Mouse (Mus musculus) forebrain, embryonic 11.5 days (tissue): ENCODE results near the gene Egln3. TPM values are rescaled to one million over a fixed set of nuclear protein-coding genes. Genes with fewer than 3 reads are reported as not detected.
A peak's percentile ranks its signal among the peaks of the same experiment; 100 is the strongest.

Source experiments
- ATAC-seq: fragments of 200-750 bp; cut with Nextera tagmentation; replicated peaks from 2 replicates; pipeline ENCODE4 v1.8.0; 2017; ENCODE audit warnings: moderate TSS enrichment; ENCODE audit not compliant: low FRiP score
- DNase-seq: peaks from one replicate; pipeline ENCODE4 v3.0.0-alpha.2; 2017; ENCODE audit warnings: low spot score
- H3K27ac ChIP-seq: fragments of 300-500 bp; sonication (generic); 2 replicates; pipeline ENCODE4 v1.5.1; 2014; ENCODE audit warnings: low read depth, low read length
- H3K27me3 ChIP-seq: fragments of 300-500 bp; sonication (generic); 2 replicates; pipeline ENCODE4 v1.6.1; 2014; ENCODE audit warnings: mild to moderate bottlenecking, low read length, mixed read lengths; ENCODE audit not compliant: control insufficient read depth, insufficient read depth
- H3K36me3 ChIP-seq: fragments of 300-500 bp; sonication (generic); 2 replicates; pipeline ENCODE4 v1.6.1; 2014; ENCODE audit warnings: mild to moderate bottlenecking, low read length, moderate library complexity, mixed read lengths; ENCODE audit not compliant: control insufficient read depth, insufficient read depth
- H3K4me1 ChIP-seq: fragments of 300-500 bp; sonication (generic); replicated peaks from 2 replicates; pipeline ENCODE4 v1.6.1; 2014; ENCODE audit warnings: low read length, mixed read lengths; ENCODE audit not compliant: control insufficient read depth, insufficient read depth
- H3K4me2 ChIP-seq: fragments of 300-500 bp; sonication (generic); 2 replicates; pipeline ENCODE4 v1.6.1; 2014; ENCODE audit warnings: low read depth, mild to moderate bottlenecking, low read length, moderate library complexity, mixed read lengths; ENCODE audit not compliant: severe bottlenecking
- H3K4me3 ChIP-seq: fragments of 300-500 bp; sonication (generic); 2 replicates; pipeline ENCODE4 v1.5.1; 2014; ENCODE audit warnings: low read depth, low read length
- H3K9ac ChIP-seq: fragments of 300-500 bp; sonication (generic); 2 replicates; pipeline ENCODE4 v1.6.1; 2014; ENCODE audit warnings: low read length
- H3K9me3 ChIP-seq: fragments of 300-500 bp; sonication (generic); 2 replicates; pipeline ENCODE4 v1.6.1; 2016; ENCODE audit warnings: low read length, mixed read lengths; ENCODE audit not compliant: control insufficient read depth
- WGBS: fragments of 180-500 bp; shearing (Covaris S2); extraction: QIAGEN DNeasy Blood & Tissue Kit; methylation state at CpG from one replicate; pipeline ENCODE4 v1.1.7; 2014; 5-methylcytosine and 5-hydroxymethylcytosine counted together
- polyA plus RNA-seq: library from polyadenylated mRNA; unstranded; fragments of >200 nt; fragmentation: Nextera tagmentation; extraction: Ambion mirVana; gene quantifications from 2 replicates; pipeline ENCODE4 v1.2.1, GENCODE M21; 2014

The Egln3 gene
- polyA plus RNA-seq, 1 experiment from 2014 or later, result 4.1 TPM

DNA sequence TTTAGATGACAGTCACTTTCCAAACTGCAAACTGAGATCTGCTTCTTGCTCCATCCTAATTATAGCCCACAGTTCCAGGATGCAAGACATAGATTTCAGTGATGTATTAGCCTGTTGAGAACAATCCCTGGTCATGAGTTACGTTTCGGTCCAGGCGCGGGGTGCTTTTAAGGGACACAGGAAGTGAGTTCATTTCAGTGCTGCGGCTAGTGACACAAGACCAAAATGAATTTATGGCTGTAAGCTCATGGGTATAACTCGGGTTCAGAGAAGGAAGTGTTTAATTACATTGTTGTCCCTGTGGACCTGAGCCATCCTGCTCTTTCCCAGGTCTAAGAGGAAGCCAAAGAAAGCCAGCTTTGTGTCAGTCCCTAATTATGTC lies 5.5 kb upstream of the Egln3 start:
- H3K27ac ChIP-seq, result no peak overlapping the region

DNA sequence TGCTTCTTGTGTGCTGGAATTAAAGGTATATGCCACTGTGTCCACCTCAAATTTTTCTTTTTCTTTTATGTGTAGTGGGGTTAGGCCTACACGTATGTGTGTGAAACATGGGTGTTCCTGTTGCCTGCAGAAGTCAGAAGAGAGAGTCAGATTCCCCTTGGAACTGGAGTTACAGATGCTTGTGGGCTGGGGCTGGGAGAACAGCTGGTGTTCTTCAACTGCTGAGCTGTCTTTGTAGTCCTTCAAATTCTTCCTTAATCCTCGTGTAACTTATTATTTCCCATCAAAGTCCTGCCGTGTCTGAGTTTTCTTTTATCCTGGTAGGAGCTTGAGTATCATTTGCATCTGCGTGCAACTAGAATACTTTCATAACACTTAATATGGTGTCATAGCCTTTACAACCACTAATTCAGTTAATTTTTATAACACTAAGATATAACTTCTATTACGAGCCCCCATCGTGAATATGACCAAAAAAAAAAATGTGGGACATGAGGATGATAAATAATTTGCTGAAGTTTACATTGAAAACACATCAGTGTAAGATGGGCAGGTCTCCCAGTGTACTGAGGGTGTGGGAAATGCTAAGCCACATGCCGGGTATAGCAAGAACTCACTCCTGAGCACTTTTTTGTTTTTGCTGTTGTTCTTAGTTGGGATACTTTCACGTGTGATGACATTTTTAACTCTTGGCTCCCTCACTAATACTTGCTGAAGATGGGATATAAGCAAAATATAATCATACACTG lies 4.9 kb upstream of the Egln3 start:
- DNase-seq, result no peak

More for the DNA sequence above, 5.5 kb upstream of the Egln3 start:
- Histone ChIP-seq H3K9ac (no peak overlapping the region), H3K4me2 (no peak overlapping the region), H3K9me3 (no peaks in the 10 kb centered on the region), H3K4me1 (no peaks in the 10 kb centered on the region), H3K27me3 (peaks cover 2% of the 10 kb centered on the region; the same call in 1 of the 2 replicates), H3K36me3 (no peaks in the 10 kb centered on the region), H3K4me3 (no peak overlapping the region)
- ATAC-seq (no peak), DNase-seq (no peak)
- WGBS, result 83% methylated on average over 6 of the region's 6 CpGs

DNA sequence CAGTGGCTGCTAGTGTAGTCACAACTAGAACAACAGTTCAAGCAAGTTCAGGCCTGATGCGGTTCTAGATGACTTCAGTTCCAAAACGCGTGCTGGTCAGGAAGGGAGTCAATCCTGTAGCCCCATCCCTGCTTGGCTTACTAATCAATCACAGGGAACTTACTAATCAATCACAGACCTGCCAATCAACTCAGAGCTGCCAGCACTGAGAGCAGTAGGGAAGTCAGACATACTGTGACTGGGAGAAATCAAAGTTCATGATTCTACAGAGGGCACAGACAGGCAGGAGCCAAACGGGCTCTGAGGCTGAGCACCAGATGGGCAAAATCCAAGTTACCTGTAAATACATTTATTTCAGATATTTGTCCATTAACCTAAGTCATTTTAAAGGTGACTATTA lies 2.1 kb upstream of the Egln3 start:
- Histone ChIP-seq H3K4me1 (peaks cover 4% of the 10 kb centered on the region), H3K4me3 (no peak overlapping the region), H3K9ac (no peak overlapping the region), H3K27ac (no peak overlapping the region), H3K4me2 (no peak overlapping the region), H3K36me3 (no peaks in the 10 kb centered on the region), H3K27me3 (peaks cover 4% of the 10 kb centered on the region; the same call in 1 of the 2 replicates), H3K9me3 (no peaks in the 10 kb centered on the region)
- ATAC-seq (no peak), DNase-seq (no peak)
- WGBS, result 90% methylated on average over 4 of the region's 4 CpGs

More for the DNA sequence above, 4.9 kb upstream of the Egln3 start:
- Histone ChIP-seq H3K27me3 (peaks cover 2% of the 10 kb centered on the region; the same call in 1 of the 2 replicates), H3K27ac (no peak overlapping the region), H3K36me3 (no peaks in the 10 kb centered on the region), H3K4me3 (no peak overlapping the region), H3K9me3 (no peaks in the 10 kb centered on the region), H3K4me1 (0 out of 2 replicates have a peak, but pooled peaks cover 1% of the 10 kb centered on the region), H3K4me2 (no peak overlapping the region), H3K9ac (no peak overlapping the region)
- ATAC-seq, result no peak
- 59% methylated on average over 8 of the region's 8 CpGs for WGBS

DNA sequence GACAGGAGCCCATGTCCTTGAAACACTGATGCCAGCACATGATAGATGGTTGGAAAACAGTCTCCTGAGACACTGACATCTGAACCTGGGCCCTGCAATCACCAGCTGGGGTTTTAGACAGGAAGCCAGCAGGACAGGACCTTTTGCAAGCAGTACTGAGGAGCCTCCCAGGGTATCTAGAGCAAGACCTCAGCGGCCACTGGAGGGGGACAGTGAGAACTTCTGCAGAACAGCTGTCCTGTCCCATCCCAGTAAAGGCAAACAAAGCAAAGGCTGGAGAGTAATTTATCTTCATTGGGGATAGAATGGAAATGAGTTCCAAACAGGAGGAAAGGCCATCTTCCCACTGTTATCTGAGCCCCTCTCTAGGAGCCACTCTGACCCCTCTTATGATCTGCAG lies 1.5 kb upstream of the Egln3 start:
- ATAC-seq, result no peak
- WGBS, result 0% methylated on average over 1 of the region's 1 CpGs
- Histone ChIP-seq H3K36me3 (no peaks in the 10 kb centered on the region), H3K4me2 (no peak overlapping the region), H3K9me3 (no peaks in the 10 kb centered on the region), H3K9ac (no peak overlapping the region), H3K4me3 (no peak overlapping the region), H3K27ac (no peak overlapping the region), H3K4me1 (peaks cover 4% of the 10 kb centered on the region), H3K27me3 (peaks cover 4% of the 10 kb centered on the region; the same call in 1 of the 2 replicates)
- DNase-seq, result no peak

DNA sequence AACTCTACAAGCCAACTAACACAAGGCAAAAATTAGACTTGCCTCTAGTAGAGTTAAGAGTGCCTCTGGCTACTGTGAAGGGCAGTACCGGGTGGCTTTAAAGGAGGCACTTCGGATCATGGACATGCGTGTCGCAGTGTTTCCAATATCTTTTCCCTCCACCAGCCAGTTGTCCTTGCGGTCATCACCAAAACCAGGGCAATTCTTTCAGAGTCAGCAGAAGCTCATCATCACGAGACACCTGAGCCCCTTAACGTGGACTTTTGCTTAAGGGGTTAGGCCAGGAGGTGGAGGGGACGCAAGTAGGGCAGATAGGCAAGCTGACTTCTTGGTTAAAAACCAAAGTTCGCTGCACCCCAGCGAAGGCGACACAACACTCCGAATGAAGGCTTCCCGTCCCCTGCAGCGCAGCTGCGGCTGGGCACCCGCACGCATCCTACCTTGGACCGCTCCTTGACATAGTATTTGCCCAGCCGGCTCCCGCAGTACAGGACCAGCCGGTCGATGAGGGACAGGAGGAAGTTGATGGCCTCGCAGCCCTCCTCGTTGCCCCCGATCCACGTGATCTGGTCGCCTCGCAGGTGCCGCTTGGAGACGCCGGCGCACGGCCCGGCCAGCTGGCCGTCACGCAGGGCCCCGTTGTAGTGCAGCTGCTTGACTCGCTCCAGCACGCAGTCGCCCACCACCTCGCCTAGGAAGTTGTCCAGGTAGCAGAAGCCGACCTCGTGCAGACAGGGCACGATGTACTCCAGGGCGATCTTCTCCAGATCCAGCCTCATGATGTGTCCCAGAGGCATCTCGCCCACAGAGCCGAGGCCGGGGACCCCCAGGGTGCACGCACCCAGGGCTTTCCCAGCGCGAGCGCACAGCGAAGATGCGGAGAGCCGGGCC lies 650 bp downstream of the Egln3 start:
- Histone ChIP-seq H3K9ac (peak overlapping the region; percentile 71), H3K9me3 (no peaks in the 10 kb centered on the region), H3K4me2 (peak overlapping the region; percentile 99), H3K27ac (no peak overlapping the region), H3K4me1 (peaks cover 6% of the 10 kb centered on the region), H3K27me3 (peaks cover 4% of the 10 kb centered on the region; the same call in 1 of the 2 replicates), H3K4me3 (peak overlapping the region; percentile 54), H3K36me3 (no peaks in the 10 kb centered on the region)
- WGBS, result 3% methylated on average over 55 of the region's 55 CpGs
- DNase-seq, result peak; percentile 76
- ATAC-seq, result peak; percentile 65

DNA sequence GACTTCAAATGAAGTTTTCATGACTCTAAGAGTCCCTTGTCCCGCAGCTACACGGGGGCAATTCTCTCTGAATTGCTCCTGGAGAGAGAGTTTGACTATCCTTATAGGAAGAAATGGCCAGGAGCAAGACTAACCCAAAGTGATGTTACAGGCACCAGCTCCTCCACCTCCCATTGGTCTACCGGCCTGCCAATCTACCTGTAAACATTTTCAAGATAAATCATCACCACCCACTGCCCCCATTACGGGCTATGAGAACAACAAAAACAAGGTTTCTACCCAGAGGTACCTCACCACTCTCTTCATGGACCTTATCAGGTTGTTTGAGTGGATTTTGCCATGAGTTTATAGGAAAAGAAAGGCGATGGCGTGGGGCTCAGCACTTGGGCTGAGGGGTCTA lies 1.4 kb downstream of the Egln3 start:
- Histone ChIP-seq H3K4me3 (peak overlapping the region; percentile 54), H3K9ac (no peak overlapping the region), H3K9me3 (no peaks in the 10 kb centered on the region), H3K27me3 (peaks cover 4% of the 10 kb centered on the region; the same call in 1 of the 2 replicates), H3K36me3 (no peaks in the 10 kb centered on the region), H3K27ac (no peak overlapping the region), H3K4me2 (peak overlapping the region; percentile 99; the same call in 1 of the 2 replicates), H3K4me1 (peaks cover 6% of the 10 kb centered on the region)
- no peak for DNase-seq
- no peak for ATAC-seq
- 49% methylated on average over 6 of the region's 6 CpGs for WGBS

DNA sequence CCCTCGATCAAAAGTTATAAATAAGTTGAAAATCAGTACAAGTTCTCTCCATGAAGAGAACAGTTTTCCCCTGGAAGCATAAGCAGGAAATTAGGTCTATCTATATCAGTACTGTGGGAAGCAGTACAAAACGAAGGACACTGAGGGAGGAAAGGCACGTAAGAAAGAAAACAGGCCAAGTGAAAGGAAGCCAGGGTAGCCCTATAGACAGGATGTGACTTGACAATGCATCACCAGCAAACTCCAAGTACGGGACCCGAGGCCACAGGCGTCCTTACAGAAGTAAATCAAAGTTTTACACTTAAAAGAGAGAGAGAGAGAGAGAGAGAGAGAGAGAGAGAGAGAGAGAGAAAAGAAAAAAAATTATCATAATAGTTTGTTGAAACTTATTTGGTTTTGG lies 2.8 kb downstream of the Egln3 start:
- 61% methylated on average over 6 of the region's 6 CpGs for WGBS
- ATAC-seq, result no peak
- no peak for DNase-seq
- Histone ChIP-seq H3K4me2 (no peak overlapping the region), H3K4me1 (peaks cover 6% of the 10 kb centered on the region), H3K36me3 (no peaks in the 10 kb centered on the region), H3K27me3 (peaks cover 4% of the 10 kb centered on the region; the same call in 1 of the 2 replicates), H3K4me3 (no peak overlapping the region), H3K9me3 (no peaks in the 10 kb centered on the region), H3K27ac (no peak overlapping the region), H3K9ac (no peak overlapping the region)

DNA sequence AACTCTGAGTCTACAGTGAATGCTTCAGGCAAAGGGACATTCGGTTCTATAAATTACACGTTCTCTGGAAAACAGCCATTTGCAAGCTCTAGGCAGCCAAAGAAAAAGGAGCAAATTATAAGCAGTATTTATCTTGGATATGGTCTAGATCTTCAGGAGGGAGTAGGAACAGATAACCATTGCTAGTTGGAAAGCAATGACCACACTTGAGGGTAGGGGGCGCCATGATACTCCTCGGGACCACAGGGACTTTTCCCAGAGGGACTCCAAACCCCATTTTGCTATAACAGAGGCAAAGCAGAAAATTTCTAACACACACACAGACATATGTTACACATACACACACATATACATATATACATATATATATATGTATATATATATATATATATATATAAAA lies 3.5 kb downstream of the Egln3 start:
- Histone ChIP-seq H3K4me3 (no peak overlapping the region), H3K36me3 (no peaks in the 10 kb centered on the region), H3K27me3 (peaks cover 4% of the 10 kb centered on the region; the same call in 1 of the 2 replicates), H3K4me2 (no peak overlapping the region), H3K9ac (no peak overlapping the region), H3K27ac (no peak overlapping the region), H3K4me1 (peaks cover 6% of the 10 kb centered on the region), H3K9me3 (no peaks in the 10 kb centered on the region)
- ATAC-seq (no peak), DNase-seq (peak; percentile 70)
- WGBS, result 43% methylated on average over 4 of the region's 4 CpGs
